Mouse (Mus musculus): Measurements from ENCODE around the gene Traf5. TPM values are rescaled to one million over a fixed set of nuclear protein-coding genes. Genes with fewer than 3 reads are reported as not detected.

Gene Traf5
- total RNA-seq, 1 experiment: 2.1 TPM

DNA sequence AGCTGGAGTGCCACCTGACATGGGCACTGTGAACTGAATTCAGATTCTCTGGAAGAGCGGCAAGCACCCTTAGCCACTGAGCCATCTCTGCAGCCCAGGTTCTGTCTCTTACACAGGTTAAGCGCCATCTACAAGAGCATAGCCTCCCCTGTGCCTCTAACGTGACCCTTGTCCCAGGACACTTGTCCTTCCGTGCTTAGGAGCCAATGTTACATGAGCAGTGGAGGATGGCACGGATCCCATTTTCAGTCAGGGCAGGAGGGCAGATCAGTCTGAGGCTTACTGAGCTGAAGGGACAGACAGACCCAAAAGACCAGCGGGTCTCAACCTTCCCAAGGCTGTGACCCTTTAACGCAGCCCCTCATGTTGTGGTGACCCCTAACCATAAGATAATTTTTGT, 96.4 kb downstream of the Traf5 start:
- no peak overlapping the region for H3K27ac ChIP-seq (ENCODE audit: insufficient read depth, low read depth, low read length, poor library complexity, severe bottlenecking)
- no peak overlapping the region for H3K9ac ChIP-seq (ENCODE audit: insufficient read depth, low read depth, low read length, poor library complexity, severe bottlenecking)
- TF ChIP-seq MAFK (IDR thresholded peaks at IDR 0.05; ENCODE audit: insufficient read depth, low read depth, low read length) (no peak), ZNF384 (IDR thresholded peaks at IDR 0.05; ENCODE audit: low read depth, low read length) (no peak), HCFC1 (IDR thresholded peaks at IDR 0.05; ENCODE audit: borderline replicate concordance, insufficient read depth, low read length) (no peak), ZC3H11A (IDR thresholded peaks at IDR 0.05; ENCODE audit: borderline replicate concordance, low read depth, low read length) (no peak), CHD2 (IDR thresholded peaks at IDR 0.05; ENCODE audit: low read depth, low read length) (no peak)
- DNase-seq (ENCODE audit: low read depth, low spot score): no peak
- H3K4me1 ChIP-seq (ENCODE audit: control insufficient read depth in 2 of 2, insufficient read depth in 2 of 2, low read length in 2 of 2, poor library complexity in 1 of 2): peaks cover 0 to 2% of the 10 kb centered on the region in 2 experiments; a peak in 1 of 4 replicates
- in situ Hi-C loops (cut with MboI; ENCODE audit: low sequenced_read_pairs in 2 of 2, unreplicated experiment in 2 of 2): no loop called here
- H3K36me3 ChIP-seq (ENCODE audit: control insufficient read depth, insufficient read depth, low read length, poor library complexity, severe bottlenecking): no peaks in the 10 kb centered on the region
- no peaks in the 10 kb centered on the region for H3K9me3 ChIP-seq (ENCODE audit: control insufficient read depth, insufficient read depth, low read depth, low read length)
- H3K4me3 ChIP-seq (ENCODE audit: insufficient read depth in 1 of 2, low read depth in 1 of 2, low read length in 2 of 2, poor library complexity in 1 of 2, severe bottlenecking in 1 of 2): no peak overlapping the region

DNA sequence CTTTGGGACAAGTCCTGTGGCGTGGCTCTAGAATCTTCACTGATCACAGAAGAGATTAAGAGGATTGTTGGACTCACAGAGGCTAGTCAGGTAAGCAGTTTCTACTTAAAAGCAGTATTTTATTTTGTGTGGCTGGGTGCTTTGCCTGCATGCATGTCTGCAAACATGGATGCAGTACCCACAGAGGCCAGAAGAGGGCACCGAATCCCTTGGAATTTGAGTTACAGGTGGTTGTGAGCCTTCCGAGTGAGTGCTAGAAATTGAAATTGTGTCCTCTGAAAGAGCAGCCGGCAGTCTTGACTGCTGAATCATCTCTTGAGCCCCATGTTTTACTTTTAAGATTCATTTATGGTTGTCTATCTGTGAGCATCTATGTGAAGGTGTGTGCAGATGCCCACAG, 96.9 kb downstream of the Traf5 start:
- no peak overlapping the region for H3K27ac ChIP-seq (ENCODE audit: insufficient read depth, low read depth, low read length, poor library complexity, severe bottlenecking)
- H3K36me3 ChIP-seq (ENCODE audit: control insufficient read depth, insufficient read depth, low read length, poor library complexity, severe bottlenecking): no peaks in the 10 kb centered on the region
- no peaks in the 10 kb centered on the region for H3K9me3 ChIP-seq (ENCODE audit: control insufficient read depth, insufficient read depth, low read depth, low read length)
- peak; percentile 78 for DNase-seq (ENCODE audit: low read depth, low spot score)
- peaks cover 0 to 2% of the 10 kb centered on the region in 2 experiments; a peak in 1 of 4 replicates for H3K4me1 ChIP-seq (ENCODE audit: control insufficient read depth in 2 of 2, insufficient read depth in 2 of 2, low read length in 2 of 2, poor library complexity in 1 of 2)
- H3K9ac ChIP-seq (ENCODE audit: insufficient read depth, low read depth, low read length, poor library complexity, severe bottlenecking): no peak overlapping the region
- H3K4me3 ChIP-seq (ENCODE audit: insufficient read depth in 1 of 2, low read depth in 1 of 2, low read length in 2 of 2, poor library complexity in 1 of 2, severe bottlenecking in 1 of 2): no peak overlapping the region
- in situ Hi-C loops (cut with MboI; ENCODE audit: low sequenced_read_pairs in 2 of 2, unreplicated experiment in 2 of 2): no loop called here
- TF ChIP-seq HCFC1 (IDR thresholded peaks at IDR 0.05; ENCODE audit: borderline replicate concordance, insufficient read depth, low read length) (no peak), CHD2 (IDR thresholded peaks at IDR 0.05; ENCODE audit: low read depth, low read length) (no peak), ZC3H11A (IDR thresholded peaks at IDR 0.05; ENCODE audit: borderline replicate concordance, low read depth, low read length) (peak; percentile 41; the same call in 1 of the 2 replicates), ZNF384 (IDR thresholded peaks at IDR 0.05; ENCODE audit: low read depth, low read length) (no peak), MAFK (IDR thresholded peaks at IDR 0.05; ENCODE audit: insufficient read depth, low read depth, low read length) (no peak)

DNA sequence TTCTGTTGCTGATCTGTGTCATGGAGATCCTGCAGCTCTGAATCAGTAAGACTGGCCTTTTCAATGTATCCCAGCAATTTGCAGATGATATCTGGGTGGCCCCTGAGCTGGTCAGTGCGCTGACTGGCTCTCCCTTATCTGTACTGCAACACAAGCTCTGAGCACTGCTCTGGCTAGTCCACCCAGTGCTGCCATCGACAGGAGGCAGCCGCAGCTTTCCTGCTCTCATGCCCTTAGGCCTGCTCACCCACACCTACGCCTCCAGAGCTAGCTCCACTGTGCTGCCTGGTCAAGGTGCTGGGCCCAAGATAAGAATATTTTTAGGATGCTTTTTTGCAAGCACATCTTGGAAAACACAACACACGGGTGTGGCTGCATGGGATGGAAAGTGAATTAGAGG, 97.9 kb downstream of the Traf5 start:
- Histone ChIP-seq H3K36me3 (ENCODE audit: control insufficient read depth, insufficient read depth, low read length, poor library complexity, severe bottlenecking) (no peaks in the 10 kb centered on the region), H3K9me3 (ENCODE audit: control insufficient read depth, insufficient read depth, low read depth, low read length) (no peaks in the 10 kb centered on the region), H3K27ac (ENCODE audit: insufficient read depth, low read depth, low read length, poor library complexity, severe bottlenecking) (no peak overlapping the region), H3K4me1 (ENCODE audit: control insufficient read depth in 2 of 2, insufficient read depth in 2 of 2, low read length in 2 of 2, poor library complexity in 1 of 2) (peaks cover 2% of the 10 kb centered on the region in 2 experiments; a peak in 2 of 4 replicates), H3K4me3 (ENCODE audit: insufficient read depth in 1 of 2, low read depth in 1 of 2, low read length in 2 of 2, poor library complexity in 1 of 2, severe bottlenecking in 1 of 2) (no peak overlapping the region), H3K9ac (ENCODE audit: insufficient read depth, low read depth, low read length, poor library complexity, severe bottlenecking) (no peak overlapping the region)
- no peak for TF ChIP-seq ZNF384 (IDR thresholded peaks at IDR 0.05; ENCODE audit: low read depth, low read length)
- TF ChIP-seq CHD2 (IDR thresholded peaks at IDR 0.05; ENCODE audit: low read depth, low read length): no peak
- no peak for TF ChIP-seq ZC3H11A (IDR thresholded peaks at IDR 0.05; ENCODE audit: borderline replicate concordance, low read depth, low read length)
- TF ChIP-seq HCFC1 (IDR thresholded peaks at IDR 0.05; ENCODE audit: borderline replicate concordance, insufficient read depth, low read length): no peak
- no peak for TF ChIP-seq MAFK (IDR thresholded peaks at IDR 0.05; ENCODE audit: insufficient read depth, low read depth, low read length)
- no peak for DNase-seq (ENCODE audit: low read depth, low spot score)
- in situ Hi-C loops (cut with MboI; ENCODE audit: low sequenced_read_pairs in 2 of 2, unreplicated experiment in 2 of 2): no loop called here

DNA sequence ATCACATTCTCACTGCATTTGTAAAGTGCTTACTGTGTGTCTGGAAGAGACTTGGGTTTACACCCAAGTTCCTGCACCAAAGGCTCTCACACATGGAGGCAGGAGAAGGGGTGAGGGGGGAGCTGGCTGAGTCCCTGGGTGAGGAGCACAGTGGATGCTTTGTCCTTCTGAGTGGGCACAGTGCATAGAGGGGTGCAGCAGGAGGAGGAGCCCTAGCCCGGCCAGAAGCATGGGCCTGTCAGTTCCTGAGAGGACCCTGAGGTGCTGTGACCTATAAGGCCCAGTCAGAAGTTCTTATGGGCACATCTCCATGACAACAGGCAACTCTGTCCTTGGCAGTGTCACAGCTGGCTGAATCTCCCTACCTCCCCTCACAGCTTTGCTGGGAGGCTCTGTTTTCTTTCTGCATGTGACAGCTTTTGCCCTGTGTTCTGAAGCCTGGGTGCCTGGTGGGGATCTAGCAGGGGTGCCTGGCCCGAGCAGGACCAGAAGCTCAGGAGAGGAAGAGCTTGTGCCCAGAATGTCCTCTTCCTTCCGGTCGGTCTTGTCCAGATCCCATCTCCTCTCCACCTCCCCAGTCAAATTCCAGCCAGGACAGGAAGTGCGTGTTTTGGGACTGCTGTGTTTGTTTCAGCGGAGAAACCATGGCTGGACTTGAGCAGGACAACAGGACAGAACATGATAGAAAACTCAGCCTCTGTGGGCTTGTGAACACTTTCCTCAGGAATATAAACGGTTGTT, 100.1 kb downstream of the Traf5 start:
- Histone ChIP-seq H3K4me3 (ENCODE audit: insufficient read depth in 1 of 2, low read depth in 1 of 2, low read length in 2 of 2, poor library complexity in 1 of 2, severe bottlenecking in 1 of 2) (no peak overlapping the region), H3K4me1 (ENCODE audit: control insufficient read depth in 2 of 2, insufficient read depth in 2 of 2, low read length in 2 of 2, poor library complexity in 1 of 2) (peaks cover 2% of the 10 kb centered on the region in 2 experiments; a peak in 2 of 4 replicates), H3K9me3 (ENCODE audit: control insufficient read depth, insufficient read depth, low read depth, low read length) (no peaks in the 10 kb centered on the region), H3K9ac (ENCODE audit: insufficient read depth, low read depth, low read length, poor library complexity, severe bottlenecking) (no peak overlapping the region), H3K36me3 (ENCODE audit: control insufficient read depth, insufficient read depth, low read length, poor library complexity, severe bottlenecking) (no peaks in the 10 kb centered on the region), H3K27ac (ENCODE audit: insufficient read depth, low read depth, low read length, poor library complexity, severe bottlenecking) (no peak overlapping the region)
- DNase-seq (ENCODE audit: low read depth, low spot score): no peak
- no peak for TF ChIP-seq CHD2 (IDR thresholded peaks at IDR 0.05; ENCODE audit: low read depth, low read length)
- TF ChIP-seq HCFC1 (IDR thresholded peaks at IDR 0.05; ENCODE audit: borderline replicate concordance, insufficient read depth, low read length): no peak
- no peak for TF ChIP-seq ZNF384 (IDR thresholded peaks at IDR 0.05; ENCODE audit: low read depth, low read length)
- no peak for TF ChIP-seq MAFK (IDR thresholded peaks at IDR 0.05; ENCODE audit: insufficient read depth, low read depth, low read length)
- TF ChIP-seq ZC3H11A (IDR thresholded peaks at IDR 0.05; ENCODE audit: borderline replicate concordance, low read depth, low read length): no peak
- in situ Hi-C loops (cut with MboI; ENCODE audit: low sequenced_read_pairs in 2 of 2, unreplicated experiment in 2 of 2): no loop called here
